Mouse (Mus musculus): ENCODE results near the gene Znrf3.

DNA sequence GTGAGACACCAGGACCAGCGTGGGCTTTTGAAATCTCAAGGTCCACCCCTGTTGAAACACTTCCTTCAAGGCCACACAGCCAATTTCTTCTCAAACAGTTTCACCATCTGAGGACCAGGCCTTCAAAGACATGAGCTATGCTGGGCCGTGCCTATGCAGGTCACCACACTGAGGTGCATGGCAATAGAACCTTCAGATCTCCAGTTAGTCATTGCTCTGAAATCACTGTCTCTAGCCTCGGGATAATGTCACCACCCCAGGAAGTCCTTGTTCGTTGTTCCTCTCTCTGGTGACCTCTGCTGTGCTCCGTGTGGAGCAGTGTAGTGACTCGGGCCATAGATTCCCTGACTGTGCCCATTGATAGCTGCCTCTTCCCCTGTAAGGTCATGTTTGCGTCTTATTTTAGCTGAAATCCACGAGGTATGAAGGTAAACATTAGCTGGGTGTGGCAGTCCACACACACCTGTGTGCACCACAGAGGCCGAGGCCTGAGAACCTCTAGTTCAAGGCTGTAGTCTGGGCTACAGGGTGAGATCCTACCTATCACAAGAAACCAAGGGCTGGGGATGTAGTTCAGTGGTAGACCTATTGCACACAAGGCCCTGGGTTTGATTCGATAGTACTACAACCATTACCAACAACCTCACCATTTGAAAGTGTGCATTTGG is 46.5 kb upstream of the Znrf3 start:
- TF ChIP-seq CTCF (IDR thresholded peaks at IDR 0.05; ENCODE audit: insufficient read depth, low read depth, low read length) (no peak), POLR2A (IDR thresholded peaks at IDR 0.05; ENCODE audit: insufficient read depth, low read depth, low read length) (no peak)
